Mouse (Mus musculus) hindbrain, embryonic 13.5 days (tissue): ENCODE data around the gene Sec16b. TPM values are rescaled to one million over a fixed set of nuclear protein-coding genes. Genes with fewer than 3 reads are reported as not detected.

ENCODE experiments used
- ATAC-seq: fragments of 200-750 bp; cut with Nextera tagmentation; 2 replicates; pipeline ENCODE4 v1.8.0; 2017; ENCODE audit warnings: moderate TSS enrichment; ENCODE audit not compliant: low FRiP score
- H3K27ac ChIP-seq: fragments of 300-500 bp; sonication (generic); 2 replicates; pipeline ENCODE4 v1.5.1; 2015; ENCODE audit warnings: inconsistent platforms, mild to moderate bottlenecking, moderate library complexity
- H3K27me3 ChIP-seq: fragments of 300-500 bp; sonication (generic); 2 replicates; pipeline ENCODE4 v1.6.1; 2015; ENCODE audit warnings: mild to moderate bottlenecking, inconsistent platforms
- H3K36me3 ChIP-seq: fragments of 300-500 bp; sonication (generic); 2 replicates; pipeline ENCODE4 v1.6.1; 2015; ENCODE audit warnings: mild to moderate bottlenecking, inconsistent platforms
- H3K4me1 ChIP-seq: fragments of 300-500 bp; sonication (generic); replicated peaks from 2 replicates; pipeline ENCODE4 v1.6.1; 2015; ENCODE audit warnings: inconsistent platforms
- H3K4me2 ChIP-seq: fragments of 300-500 bp; sonication (generic); 2 replicates; pipeline ENCODE4 v1.6.1; 2015; ENCODE audit warnings: inconsistent platforms, mild to moderate bottlenecking, moderate library complexity
- H3K4me3 ChIP-seq: fragments of 300-500 bp; sonication (generic); 2 replicates; pipeline ENCODE4 v1.5.1; 2015; ENCODE audit warnings: mild to moderate bottlenecking, inconsistent platforms
- H3K9ac ChIP-seq: fragments of 300-500 bp; sonication (generic); 2 replicates; pipeline ENCODE4 v1.6.1; 2015; ENCODE audit warnings: mild to moderate bottlenecking, inconsistent platforms
- H3K9me3 ChIP-seq: fragments of 300-500 bp; sonication (generic); 2 replicates; pipeline ENCODE4 v1.6.1; 2016; ENCODE audit warnings: inconsistent platforms
- WGBS: fragments of 180-500 bp; shearing (Covaris S2); methylation state at CpG from one replicate; pipeline ENCODE4 v1.1.7; 2015; 5-methylcytosine and 5-hydroxymethylcytosine counted together
- polyA plus RNA-seq: library from polyadenylated mRNA; unstranded; fragments of >200 nt; fragmentation: Nextera tagmentation; extraction: Ambion mirVana; gene quantifications from 2 replicates; pipeline ENCODE4 v1.2.1, GENCODE M21; 2015

Sec16b gene
- polyA plus RNA-seq, 1 experiment from 2014 or later: 0.31 TPM

- Histone ChIP-seq H3K27me3 (no peaks in the 10 kb centered on the region), H3K4me2 (no peak overlapping the region), H3K36me3 (no peaks in the 10 kb centered on the region), H3K9me3 (no peaks in the 10 kb centered on the region), H3K9ac (no peak overlapping the region), H3K27ac (no peak overlapping the region), H3K4me1 (no peaks in the 10 kb centered on the region), H3K4me3 (no peak overlapping the region)
- no peak for ATAC-seq
- WGBS: 85% methylated on average over 5 of the region's 5 CpGs
Observed at GRCm38 (mm10) chr1:157547658-157548057, 41.1 kb downstream of the Sec16b start.

GRCm38 (mm10) chr1:157549721-157550120 lies 43.2 kb downstream of the Sec16b start:
- 77% methylated on average over 3 of the region's 3 CpGs for WGBS
- no peak overlapping the region for H3K27ac ChIP-seq
- peaks cover 6% of the 10 kb centered on the region for H3K4me1 ChIP-seq
- ATAC-seq: no peak
- peaks cover 12% of the 10 kb centered on the region; the same call in 1 of the 2 replicates for H3K27me3 ChIP-seq
- H3K36me3 ChIP-seq: no peaks in the 10 kb centered on the region
- H3K9ac ChIP-seq: no peak overlapping the region
- H3K4me3 ChIP-seq: no peak overlapping the region
- no peaks in the 10 kb centered on the region for H3K9me3 ChIP-seq
- no peak overlapping the region for H3K4me2 ChIP-seq

- WGBS: 59% methylated on average over 7 of the region's 7 CpGs
- peak; percentile 52 for ATAC-seq
Observed at GRCm38 (mm10) chr1:157552749-157553451, 46.4 kb downstream of the Sec16b start.

GRCm38 (mm10) chr1:157554163-157554562 lies 47.6 kb downstream of the Sec16b start:
- WGBS: 90% methylated on average over 3 of the region's 3 CpGs

More at GRCm38 (mm10) chr1:157552749-157553451, 46.4 kb downstream of the Sec16b start:
- no peaks in the 10 kb centered on the region for H3K9me3 ChIP-seq
- H3K27ac ChIP-seq: no peak overlapping the region
- H3K9ac ChIP-seq: no peak overlapping the region
- H3K4me2 ChIP-seq: no peak overlapping the region
- H3K4me1 ChIP-seq: peaks cover 21% of the 10 kb centered on the region
- no peaks in the 10 kb centered on the region for H3K36me3 ChIP-seq
- H3K4me3 ChIP-seq: no peak overlapping the region
- peaks cover 22% of the 10 kb centered on the region; the same call in 1 of the 2 replicates for H3K27me3 ChIP-seq

GRCm38 (mm10) chr1:157554686-157555530 lies 48.4 kb downstream of the Sec16b start:
- Histone ChIP-seq H3K4me2 (peak overlapping the region; percentile 42), H3K9ac (peak overlapping the region; percentile 43; the same call in 1 of the 2 replicates), H3K4me3 (peak overlapping the region; percentile 12; the same call in 1 of the 2 replicates), H3K27me3 (peaks cover 22% of the 10 kb centered on the region; the same call in 1 of the 2 replicates), H3K4me1 (peaks cover 21% of the 10 kb centered on the region), H3K36me3 (no peaks in the 10 kb centered on the region), H3K9me3 (no peaks in the 10 kb centered on the region), H3K27ac (no peak overlapping the region)
- ATAC-seq: 0 out of 2 replicates have a peak, but pooled peaks have one; percentile 15
- 29% methylated on average over 27 of the region's 27 CpGs for WGBS

More at GRCm38 (mm10) chr1:157554163-157554562, 47.6 kb downstream of the Sec16b start:
- no peak overlapping the region for H3K9ac ChIP-seq
- peaks cover 21% of the 10 kb centered on the region for H3K4me1 ChIP-seq
- no peak for ATAC-seq
- no peak overlapping the region for H3K4me2 ChIP-seq
- H3K27me3 ChIP-seq: peaks cover 22% of the 10 kb centered on the region; the same call in 1 of the 2 replicates
- no peaks in the 10 kb centered on the region for H3K9me3 ChIP-seq
- no peak overlapping the region for H3K27ac ChIP-seq
- H3K36me3 ChIP-seq: no peaks in the 10 kb centered on the region
- no peak overlapping the region for H3K4me3 ChIP-seq

- Histone ChIP-seq H3K9ac (no peak overlapping the region), H3K27me3 (peaks cover 22% of the 10 kb centered on the region; the same call in 1 of the 2 replicates), H3K4me3 (no peak overlapping the region), H3K27ac (no peak overlapping the region), H3K4me1 (peaks cover 26% of the 10 kb centered on the region), H3K9me3 (no peaks in the 10 kb centered on the region), H3K36me3 (no peaks in the 10 kb centered on the region), H3K4me2 (no peak overlapping the region)
- ATAC-seq: no peak
- 52% methylated on average over 10 of the region's 10 CpGs for WGBS
Observed at GRCm38 (mm10) chr1:157555738-157556137, 49.2 kb downstream of the Sec16b start.

- Histone ChIP-seq H3K4me3 (no peak overlapping the region), H3K9me3 (no peaks in the 10 kb centered on the region), H3K27ac (no peak overlapping the region), H3K4me1 (peaks cover 27% of the 10 kb centered on the region), H3K36me3 (no peaks in the 10 kb centered on the region), H3K27me3 (peaks cover 22% of the 10 kb centered on the region; the same call in 1 of the 2 replicates), H3K4me2 (no peak overlapping the region), H3K9ac (no peak overlapping the region)
- no peak for ATAC-seq
- 85% methylated on average over 5 of the region's 5 CpGs for WGBS
Observed at GRCm38 (mm10) chr1:157556439-157556838, 49.9 kb downstream of the Sec16b start.

- no peak overlapping the region for H3K4me3 ChIP-seq
- no peak for ATAC-seq
- 57% methylated on average over 5 of the region's 5 CpGs for WGBS
- H3K4me1 ChIP-seq: peaks cover 27% of the 10 kb centered on the region
- no peaks in the 10 kb centered on the region for H3K9me3 ChIP-seq
- no peaks in the 10 kb centered on the region for H3K36me3 ChIP-seq
- peaks cover 22% of the 10 kb centered on the region; the same call in 1 of the 2 replicates for H3K27me3 ChIP-seq
- no peak overlapping the region for H3K9ac ChIP-seq
- H3K4me2 ChIP-seq: no peak overlapping the region
- H3K27ac ChIP-seq: no peak overlapping the region
Observed at GRCm38 (mm10) chr1:157558145-157558544, 51.6 kb downstream of the Sec16b start.

- no peak overlapping the region for H3K4me2 ChIP-seq
- WGBS: 87% methylated on average over 6 of the region's 6 CpGs
Observed at GRCm38 (mm10) chr1:157559986-157560385, 53.5 kb downstream of the Sec16b start.

GRCm38 (mm10) chr1:157560654-157561386 lies 54.3 kb downstream of the Sec16b start:
- peaks cover 16% of the 10 kb centered on the region for H3K4me1 ChIP-seq
- peak; percentile 52; the same call in 1 of the 2 replicates for ATAC-seq
- WGBS: 19% methylated on average over 8 of the region's 8 CpGs

More at GRCm38 (mm10) chr1:157559986-157560385, 53.5 kb downstream of the Sec16b start:
- H3K4me3 ChIP-seq: no peak overlapping the region
- H3K4me1 ChIP-seq: peaks cover 19% of the 10 kb centered on the region
- no peak for ATAC-seq
- H3K36me3 ChIP-seq: no peaks in the 10 kb centered on the region
- no peak overlapping the region for H3K27ac ChIP-seq
- H3K27me3 ChIP-seq: peaks cover 7% of the 10 kb centered on the region; the same call in 1 of the 2 replicates
- no peaks in the 10 kb centered on the region for H3K9me3 ChIP-seq
- no peak overlapping the region for H3K9ac ChIP-seq

GRCm38 (mm10) chr1:157567819-157568218 lies 61.3 kb downstream of the Sec16b start:
- Histone ChIP-seq H3K9ac (no peak overlapping the region), H3K27ac (no peak overlapping the region), H3K4me1 (no peaks in the 10 kb centered on the region), H3K36me3 (no peaks in the 10 kb centered on the region), H3K9me3 (no peaks in the 10 kb centered on the region), H3K4me3 (no peak overlapping the region), H3K4me2 (no peak overlapping the region), H3K27me3 (no peaks in the 10 kb centered on the region)
- 69% methylated on average over 8 of the region's 8 CpGs for WGBS
- ATAC-seq: no peak

More at GRCm38 (mm10) chr1:157560654-157561386, 54.3 kb downstream of the Sec16b start:
- Histone ChIP-seq H3K27me3 (no peaks in the 10 kb centered on the region), H3K36me3 (no peaks in the 10 kb centered on the region), H3K4me2 (0 out of 2 replicates have a peak overlapping the region, but pooled peaks have one; percentile 23), H3K9ac (no peak overlapping the region), H3K9me3 (no peaks in the 10 kb centered on the region), H3K27ac (no peak overlapping the region), H3K4me3 (no peak overlapping the region)
